Mouse (Mus musculus): ENCODE measurements at regions not wholly inside any gene's neighbourhood (a gene's known extent, or its start where the extent isn't known, plus 50 kb on each side); places are given as distances from the start of the nearest gene placed in this dataset.

GRCm38 (mm10) chr1:157768201-157768600 lies 261.7 kb downstream of the Sec16b start:
- DNase-seq (ENCODE audit: low spot score) (no peak), ATAC-seq (no peak)
- no peaks in the 10 kb centered on the region for H3K9me3 ChIP-seq (ENCODE audit: low read length)
- 20% methylated on average over 6 of the region's 6 CpGs for WGBS
- TF ChIP-seq CTCF (IDR thresholded peaks at IDR 0.05) (no peak), EP300 (IDR thresholded peaks at IDR 0.05) (no peak)
- H3K27ac ChIP-seq (ENCODE audit: low read length) = no peak overlapping the region
- no peak overlapping the region for H3K4me2 ChIP-seq (replicated peaks; ENCODE audit: low read depth, low read length)
- no peak overlapping the region for H3K9ac ChIP-seq (replicated peaks; ENCODE audit: low read depth)
- no peak overlapping the region for H3K4me3 ChIP-seq (ENCODE audit: low read depth, low read length)
- H3K36me3 ChIP-seq (ENCODE audit: insufficient read depth, low read length) = no peaks in the 10 kb centered on the region
- no peaks in the 10 kb centered on the region for H3K4me1 ChIP-seq (ENCODE audit: insufficient read depth, low read depth, low read length)
- no peaks in the 10 kb centered on the region for H3K27me3 ChIP-seq (replicated peaks; ENCODE audit: insufficient read depth, low read length)

- H3K27me3 ChIP-seq (replicated peaks; ENCODE audit: insufficient read depth, low read length) = no peaks in the 10 kb centered on the region
- no peaks in the 10 kb centered on the region for H3K36me3 ChIP-seq (ENCODE audit: insufficient read depth, low read length)
- no peak overlapping the region for H3K9ac ChIP-seq (replicated peaks; ENCODE audit: low read depth)
- DNase-seq (ENCODE audit: low spot score) (no peak), ATAC-seq (no peak)
- no peak overlapping the region for H3K4me2 ChIP-seq (replicated peaks; ENCODE audit: low read depth, low read length)
- TF ChIP-seq EP300 (IDR thresholded peaks at IDR 0.05) (no peak), CTCF (IDR thresholded peaks at IDR 0.05) (no peak)
- WGBS = 80% methylated on average over 7 of the region's 7 CpGs
- H3K9me3 ChIP-seq (ENCODE audit: low read length) = no peaks in the 10 kb centered on the region
- H3K27ac ChIP-seq (ENCODE audit: low read length) = no peak overlapping the region
- no peaks in the 10 kb centered on the region for H3K4me1 ChIP-seq (ENCODE audit: insufficient read depth, low read depth, low read length)
- no peak overlapping the region for H3K4me3 ChIP-seq (ENCODE audit: low read depth, low read length)
These were observed 291.2 kb downstream of the Sec16b start for GRCm38 (mm10) chr1:157797711-157798110.

GRCm38 (mm10) chr1:157798561-157799553 lies 292.3 kb downstream of the Sec16b start:
- Histone ChIP-seq H3K4me3 (ENCODE audit: low read depth, low read length) (no peak overlapping the region), H3K4me1 (ENCODE audit: insufficient read depth, low read depth, low read length) (no peaks in the 10 kb centered on the region), H3K4me2 (replicated peaks; ENCODE audit: low read depth, low read length) (no peak overlapping the region; the same call in 1 of the 2 replicates), H3K27me3 (replicated peaks; ENCODE audit: insufficient read depth, low read length) (no peaks in the 10 kb centered on the region), H3K9ac (replicated peaks; ENCODE audit: low read depth) (no peak overlapping the region), H3K27ac (ENCODE audit: low read length) (no peak overlapping the region), H3K36me3 (ENCODE audit: insufficient read depth, low read length) (no peaks in the 10 kb centered on the region), H3K9me3 (ENCODE audit: low read length) (no peaks in the 10 kb centered on the region)
- DNase-seq (ENCODE audit: low spot score) (peak; percentile 8), ATAC-seq (0 out of 2 replicates have a peak, but pooled peaks have one; percentile 14)
- 41% methylated on average over 21 of the region's 21 CpGs for WGBS
- TF ChIP-seq CTCF (IDR thresholded peaks at IDR 0.05) (no peak), EP300 (IDR thresholded peaks at IDR 0.05) (no peak)

GRCm38 (mm10) chr1:157801151-157801550 lies 294.6 kb downstream of the Sec16b start:
- WGBS = 71% methylated on average over 3 of the region's 3 CpGs
- H3K9me3 ChIP-seq (ENCODE audit: low read length) = no peaks in the 10 kb centered on the region
- no peak overlapping the region for H3K4me3 ChIP-seq (ENCODE audit: low read depth, low read length)
- H3K4me1 ChIP-seq (ENCODE audit: insufficient read depth, low read depth, low read length) = no peaks in the 10 kb centered on the region
- TF ChIP-seq EP300 (IDR thresholded peaks at IDR 0.05) (no peak), CTCF (IDR thresholded peaks at IDR 0.05) (no peak)
- H3K9ac ChIP-seq (replicated peaks; ENCODE audit: low read depth) = no peak overlapping the region
- H3K4me2 ChIP-seq (replicated peaks; ENCODE audit: low read depth, low read length) = no peak overlapping the region
- ATAC-seq = no peak
- DNase-seq (ENCODE audit: low spot score) = no peak
- H3K27me3 ChIP-seq (replicated peaks; ENCODE audit: insufficient read depth, low read length) = no peaks in the 10 kb centered on the region
- no peak overlapping the region for H3K27ac ChIP-seq (ENCODE audit: low read length)
- no peaks in the 10 kb centered on the region for H3K36me3 ChIP-seq (ENCODE audit: insufficient read depth, low read length)

- DNase-seq (ENCODE audit: low spot score) (no peak), ATAC-seq (no peak)
- 60% methylated on average over 3 of the region's 3 CpGs for WGBS
- H3K4me2 ChIP-seq (replicated peaks; ENCODE audit: low read depth, low read length) = no peak overlapping the region
- H3K9me3 ChIP-seq (ENCODE audit: low read length) = no peaks in the 10 kb centered on the region
- H3K4me1 ChIP-seq (ENCODE audit: insufficient read depth, low read depth, low read length) = no peaks in the 10 kb centered on the region
- no peak overlapping the region for H3K4me3 ChIP-seq (ENCODE audit: low read depth, low read length)
- no peaks in the 10 kb centered on the region for H3K36me3 ChIP-seq (ENCODE audit: insufficient read depth, low read length)
- H3K27me3 ChIP-seq (replicated peaks; ENCODE audit: insufficient read depth, low read length) = no peaks in the 10 kb centered on the region
- TF ChIP-seq EP300 (IDR thresholded peaks at IDR 0.05) (no peak), CTCF (IDR thresholded peaks at IDR 0.05) (no peak)
- H3K9ac ChIP-seq (replicated peaks; ENCODE audit: low read depth) = no peak overlapping the region
- no peak overlapping the region for H3K27ac ChIP-seq (ENCODE audit: low read length)
These were observed 297.7 kb downstream of the Sec16b start for GRCm38 (mm10) chr1:157804229-157804628.

- Histone ChIP-seq H3K27me3 (replicated peaks; ENCODE audit: insufficient read depth, low read length) (no peaks in the 10 kb centered on the region), H3K4me3 (ENCODE audit: low read depth, low read length) (no peak overlapping the region), H3K9ac (replicated peaks; ENCODE audit: low read depth) (no peak overlapping the region), H3K4me2 (replicated peaks; ENCODE audit: low read depth, low read length) (no peak overlapping the region), H3K9me3 (ENCODE audit: low read length) (no peaks in the 10 kb centered on the region), H3K36me3 (ENCODE audit: insufficient read depth, low read length) (no peaks in the 10 kb centered on the region), H3K27ac (ENCODE audit: low read length) (no peak overlapping the region), H3K4me1 (ENCODE audit: insufficient read depth, low read depth, low read length) (no peaks in the 10 kb centered on the region)
- ATAC-seq = no peak
- no peak for DNase-seq (ENCODE audit: low spot score)
- TF ChIP-seq CTCF (IDR thresholded peaks at IDR 0.05) (no peak), EP300 (IDR thresholded peaks at IDR 0.05) (no peak)
- 75% methylated on average over 1 of the region's 1 CpGs for WGBS
These were observed 299.8 kb downstream of the Sec16b start for GRCm38 (mm10) chr1:157806296-157806695.
